In the genomic region with DNA sequence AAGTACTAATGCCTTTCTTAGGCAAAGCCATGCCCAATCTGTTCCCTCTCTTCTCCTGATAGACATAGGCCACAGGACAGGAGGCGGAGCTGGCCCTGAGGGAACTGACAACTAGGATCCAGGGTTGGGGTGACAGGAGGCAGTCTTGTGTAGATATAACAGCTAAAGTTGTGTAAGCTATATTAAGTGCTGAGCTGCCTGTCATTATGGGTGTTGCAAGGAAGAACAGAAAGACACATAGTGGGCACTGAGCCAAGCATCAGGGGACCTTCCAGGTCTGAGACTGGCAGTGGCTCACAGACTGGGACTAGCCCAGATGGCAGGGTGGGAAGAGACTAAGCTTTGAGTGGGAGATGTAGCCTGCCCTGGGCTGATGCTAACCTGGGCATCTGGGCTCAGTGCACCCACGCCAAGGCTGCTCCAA, we compare ENCODE assay signal across 13 mouse cellular contexts. TPM values are rescaled to one million over a fixed set of nuclear protein-coding genes. Genes with fewer than 3 reads are reported as not detected.
A peak's percentile ranks its signal among the peaks of the same experiment; 100 is the strongest.
DNase-seq lines count a peak whose midpoint lies in the region; ATAC-seq and TF ChIP-seq lines count a peak whose summit lies in the region.
"Had no signal": no experiment of that assay in that cellular context is flagged by ENCODE, and none has a peak within 500 bp of the region (broad histone marks: within the 10 kb centered on the region; RNA-seq: fewer than 3 reads in every experiment).

No protein-coding gene starts in this region.

- H3K9me3 ChIP-seq in forebrain, postnatal 0 days (ENCODE audit: low read length), result no peaks in the 10 kb centered on the region
- H3K9me3 ChIP-seq in forebrain, embryonic 11.5 days (ENCODE audit: control insufficient read depth, low read length), result no peaks in the 10 kb centered on the region
- no peaks in the 10 kb centered on the region for H3K9me3 ChIP-seq in liver, postnatal 0 days (ENCODE audit: low read length)
- no peaks in the 10 kb centered on the region for H3K9me3 ChIP-seq in liver, embryonic 11.5 days (ENCODE audit: control insufficient read depth, low read length)
- no peaks in the 10 kb centered on the region for H3K9me3 ChIP-seq in embryonic facial prominence, embryonic 15.5 days (replicated peaks)
- H3K9me3 ChIP-seq in heart, embryonic 15.5 days (replicated peaks), result no peaks in the 10 kb centered on the region
- H3K9me3 ChIP-seq in neural tube, embryonic 15.5 days (replicated peaks), result no peaks in the 10 kb centered on the region
- H3K9me3 ChIP-seq: stomach, embryonic 15.5 days had no signal

- no peak overlapping the region for H3K4me2 ChIP-seq in forebrain, postnatal 0 days (ENCODE audit: low read depth)
- no peak overlapping the region for H3K4me2 ChIP-seq in forebrain, embryonic 11.5 days (ENCODE audit: low read depth, low read length, severe bottlenecking)
- H3K4me2 ChIP-seq in liver, postnatal 0 days (ENCODE audit: low read depth, low read length), result no peak overlapping the region
- H3K4me2 ChIP-seq in liver, embryonic 11.5 days, result no peak overlapping the region
- H3K4me2 ChIP-seq in embryonic facial prominence, embryonic 15.5 days (replicated peaks), result no peak overlapping the region
- no peak overlapping the region for H3K4me2 ChIP-seq in heart, embryonic 15.5 days
- H3K4me2 ChIP-seq in neural tube, embryonic 15.5 days, result no peak overlapping the region
- H3K4me2 ChIP-seq: stomach, embryonic 15.5 days had no signal

- DNase-seq in forebrain, postnatal 0 days, result no peak
- no peak for DNase-seq in forebrain, embryonic 11.5 days (ENCODE audit: low spot score)
- DNase-seq in liver, postnatal 0 days, result no peak
- DNase-seq in liver, embryonic 11.5 days (ENCODE audit: low spot score), result no peak
- DNase-seq in testis, postnatal 14 days (ENCODE audit: low spot score), result no peak
- DNase-seq: kidney, postnatal 25 days had no signal

- H3K36me3 ChIP-seq in forebrain, postnatal 0 days (ENCODE audit: insufficient read depth), result no peaks in the 10 kb centered on the region
- no peaks in the 10 kb centered on the region for H3K36me3 ChIP-seq in forebrain, embryonic 11.5 days (ENCODE audit: control insufficient read depth, insufficient read depth, low read length)
- peaks cover 11% of the 10 kb centered on the region for H3K36me3 ChIP-seq in liver, postnatal 0 days (replicated peaks; ENCODE audit: insufficient read depth, low read length)
- no peaks in the 10 kb centered on the region for H3K36me3 ChIP-seq in liver, embryonic 11.5 days (ENCODE audit: control insufficient read depth, insufficient read depth, low read length)
- no peaks in the 10 kb centered on the region for H3K36me3 ChIP-seq in embryonic facial prominence, embryonic 15.5 days
- no peaks in the 10 kb centered on the region for H3K36me3 ChIP-seq in heart, embryonic 15.5 days
- no peaks in the 10 kb centered on the region for H3K36me3 ChIP-seq in neural tube, embryonic 15.5 days

- no peak overlapping the region for H3K9ac ChIP-seq in forebrain, postnatal 0 days
- H3K9ac ChIP-seq in forebrain, embryonic 11.5 days (ENCODE audit: low read length), result no peak overlapping the region; the same call in 1 of the 2 replicates
- no peak overlapping the region for H3K9ac ChIP-seq in liver, postnatal 0 days (replicated peaks)
- H3K9ac ChIP-seq in liver, embryonic 11.5 days (ENCODE audit: low read depth, low read length), result no peak overlapping the region
- H3K9ac ChIP-seq in embryonic facial prominence, embryonic 15.5 days, result no peak overlapping the region
- no peak overlapping the region for H3K9ac ChIP-seq in heart, embryonic 15.5 days
- no peak overlapping the region for H3K9ac ChIP-seq in neural tube, embryonic 15.5 days (replicated peaks)
- H3K9ac ChIP-seq: stomach, embryonic 15.5 days had no signal

- no peak for TF ChIP-seq CTCF in forebrain, postnatal 0 days (IDR thresholded peaks at IDR 0.05; ENCODE audit: low read depth)
- no peak for TF ChIP-seq CTCF in liver, postnatal 0 days (IDR thresholded peaks at IDR 0.05; ENCODE audit: low read depth)

- 66% methylated on average over 2 of the region's 2 CpGs for WGBS in forebrain, postnatal 0 days
- WGBS in forebrain, embryonic 11.5 days, result 83% methylated on average over 2 of the region's 2 CpGs
- WGBS in liver, postnatal 0 days (ENCODE audit: insufficient replicate concordance), result 72% methylated on average over 2 of the region's 2 CpGs
- WGBS in liver, embryonic 11.5 days, result 79% methylated on average over 2 of the region's 2 CpGs
- WGBS in embryonic facial prominence, embryonic 15.5 days, result 62% methylated on average over 2 of the region's 2 CpGs
- WGBS in heart, embryonic 15.5 days, result 56% methylated on average over 2 of the region's 2 CpGs
- WGBS in neural tube, embryonic 15.5 days, result 81% methylated on average over 2 of the region's 2 CpGs

- peak; percentile 40; the same call in 1 of the 2 replicates for ATAC-seq in forebrain, postnatal 0 days
- no peak for ATAC-seq in forebrain, embryonic 11.5 days (replicated peaks; ENCODE audit: low FRiP score)
- ATAC-seq in liver, postnatal 0 days, result peak; percentile 20; the same call in 1 of the 2 replicates
- ATAC-seq in liver, embryonic 11.5 days (replicated peaks; ENCODE audit: low FRiP score), result no peak
- ATAC-seq in embryonic facial prominence, embryonic 15.5 days (ENCODE audit: insufficient number of reproducible peaks, low FRiP score, low TSS enrichment, low read depth), result peak; percentile 49
- ATAC-seq in heart, embryonic 15.5 days (replicated peaks; ENCODE audit: insufficient number of reproducible peaks, insufficient read depth, low FRiP score, low read depth), result peak; percentile 80
- ATAC-seq in neural tube, embryonic 15.5 days (ENCODE audit: low FRiP score), result no peak
- ATAC-seq: CD4-positive, CD25-positive, alpha-beta regulatory T cell, adult 4 months; Patski had no signal

- no peaks in the 10 kb centered on the region for H3K27me3 ChIP-seq in forebrain, postnatal 0 days (ENCODE audit: insufficient read depth, low read length)
- H3K27me3 ChIP-seq in forebrain, embryonic 11.5 days (ENCODE audit: control insufficient read depth, insufficient read depth, low read length), result no peaks in the 10 kb centered on the region
- H3K27me3 ChIP-seq in liver, postnatal 0 days (ENCODE audit: insufficient read depth, low read length), result no peaks in the 10 kb centered on the region
- no peaks in the 10 kb centered on the region for H3K27me3 ChIP-seq in liver, embryonic 11.5 days (replicated peaks; ENCODE audit: control insufficient read depth, insufficient read depth, low read length)
- no peaks in the 10 kb centered on the region for H3K27me3 ChIP-seq in embryonic facial prominence, embryonic 15.5 days
- H3K27me3 ChIP-seq in heart, embryonic 15.5 days, result no peaks in the 10 kb centered on the region
- no peaks in the 10 kb centered on the region for H3K27me3 ChIP-seq in neural tube, embryonic 15.5 days (replicated peaks)
- H3K27me3 ChIP-seq: Patski; stomach, embryonic 15.5 days had no signal

- TF ChIP-seq EP300 in liver, postnatal 0 days (IDR thresholded peaks at IDR 0.05; ENCODE audit: low read depth), result no peak

- no peak overlapping the region for H3K27ac ChIP-seq in forebrain, postnatal 0 days (ENCODE audit: low read depth, low read length)
- no peak overlapping the region for H3K27ac ChIP-seq in forebrain, embryonic 11.5 days (ENCODE audit: low read depth, low read length)
- H3K27ac ChIP-seq in liver, postnatal 0 days (ENCODE audit: low read depth), result no peak overlapping the region
- H3K27ac ChIP-seq in liver, embryonic 11.5 days (ENCODE audit: low read depth, low read length), result no peak overlapping the region
- no peak overlapping the region for H3K27ac ChIP-seq in embryonic facial prominence, embryonic 15.5 days (replicated peaks)
- peak overlapping the region; percentile 82 for H3K27ac ChIP-seq in heart, embryonic 15.5 days
- no peak overlapping the region for H3K27ac ChIP-seq in neural tube, embryonic 15.5 days (replicated peaks)
- H3K27ac ChIP-seq: macrophage; stomach, embryonic 15.5 days had no signal

- no peak overlapping the region for H3K4me3 ChIP-seq in forebrain, postnatal 0 days (ENCODE audit: low read depth, low read length)
- no peak overlapping the region for H3K4me3 ChIP-seq in forebrain, embryonic 11.5 days (ENCODE audit: low read depth, low read length)
- H3K4me3 ChIP-seq in liver, postnatal 0 days (ENCODE audit: low read depth, low read length), result no peak overlapping the region
- no peak overlapping the region for H3K4me3 ChIP-seq in liver, embryonic 11.5 days (ENCODE audit: low read depth, low read length)
- no peak overlapping the region for H3K4me3 ChIP-seq in embryonic facial prominence, embryonic 15.5 days (replicated peaks)
- H3K4me3 ChIP-seq in heart, embryonic 15.5 days, result no peak overlapping the region
- no peak overlapping the region for H3K4me3 ChIP-seq in neural tube, embryonic 15.5 days (replicated peaks)
- H3K4me3 ChIP-seq: stomach, embryonic 15.5 days had no signal

- H3K4me1 ChIP-seq in forebrain, postnatal 0 days (ENCODE audit: insufficient read depth), result no peaks in the 10 kb centered on the region
- no peaks in the 10 kb centered on the region for H3K4me1 ChIP-seq in forebrain, embryonic 11.5 days (replicated peaks; ENCODE audit: control insufficient read depth, insufficient read depth, low read length)
- no peaks in the 10 kb centered on the region for H3K4me1 ChIP-seq in liver, postnatal 0 days (ENCODE audit: insufficient read depth)
- H3K4me1 ChIP-seq in liver, embryonic 11.5 days (replicated peaks; ENCODE audit: control insufficient read depth, insufficient read depth, low read length), result no peaks in the 10 kb centered on the region
- H3K4me1 ChIP-seq in embryonic facial prominence, embryonic 15.5 days, result no peaks in the 10 kb centered on the region
- H3K4me1 ChIP-seq in heart, embryonic 15.5 days (replicated peaks), result peaks cover 35% of the 10 kb centered on the region
- H3K4me1 ChIP-seq in neural tube, embryonic 15.5 days, result no peaks in the 10 kb centered on the region
- H3K4me1 ChIP-seq: stomach, embryonic 15.5 days had no signal

RNA-seq across cellular contexts. Expression of a gene that starts 30.0 kb away (rescaled TPM):
- total RNA-seq in forebrain, postnatal 0 days (2014; rRNA removed), result 7.2 and 7.5 TPM in 2 replicates
- polyA plus RNA-seq in forebrain, postnatal 0 days (2015; fragmentation: Nextera tagmentation; extraction: Ambion mirVana), result 5.7 and 6.2 TPM in 2 replicates
- 3.2 and 6.0 TPM in 2 replicates for polyA plus RNA-seq in forebrain, embryonic 11.5 days (2014; fragmentation: Nextera tagmentation; extraction: Ambion mirVana)
- polyA plus RNA-seq in liver, postnatal 0 days (2015; fragmentation: Nextera tagmentation; extraction: Ambion mirVana), result 145 and 152 TPM in 2 replicates
- 38.0 and 40.6 TPM in 2 replicates for polyA plus RNA-seq in liver, embryonic 11.5 days (2014; fragmentation: Nextera tagmentation; extraction: Ambion mirVana)
- polyA plus RNA-seq in embryonic facial prominence, embryonic 15.5 days (2015; fragmentation: Nextera tagmentation; extraction: Ambion mirVana), result 6.3 and 8.5 TPM in 2 replicates
- 18.7 and 21.4 TPM in 2 replicates for polyA plus RNA-seq in heart, embryonic 15.5 days (2015; fragmentation: Nextera tagmentation; extraction: Ambion mirVana)
- polyA plus RNA-seq in neural tube, embryonic 15.5 days (2015; fragmentation: Nextera tagmentation; extraction: Ambion mirVana), result 5.9 and 8.0 TPM in 2 replicates

RNA-seq across cellular contexts. Expression of a gene that starts 53.1 kb away (rescaled TPM):
- total RNA-seq in forebrain, postnatal 0 days (2014; rRNA removed), result 0.05 and 0.15 TPM in 2 replicates
- polyA plus RNA-seq in forebrain, postnatal 0 days (2015; fragmentation: Nextera tagmentation; extraction: Ambion mirVana), result 0.09 and 0.15 TPM in 2 replicates
- polyA plus RNA-seq in forebrain, embryonic 11.5 days (2014; fragmentation: Nextera tagmentation; extraction: Ambion mirVana), result not detected in 2 replicates
- polyA plus RNA-seq in liver, postnatal 0 days (2015; fragmentation: Nextera tagmentation; extraction: Ambion mirVana), result not detected in 2 replicates
- polyA plus RNA-seq in liver, embryonic 11.5 days (2014; fragmentation: Nextera tagmentation; extraction: Ambion mirVana), result 0.49 and 0.96 TPM in 2 replicates
- 0.55 and 1.1 TPM in 2 replicates for polyA plus RNA-seq in embryonic facial prominence, embryonic 15.5 days (2015; fragmentation: Nextera tagmentation; extraction: Ambion mirVana)
- polyA plus RNA-seq in heart, embryonic 15.5 days (2015; fragmentation: Nextera tagmentation; extraction: Ambion mirVana), result 0.60 and 6.5 TPM in 2 replicates
- polyA plus RNA-seq in neural tube, embryonic 15.5 days (2015; fragmentation: Nextera tagmentation; extraction: Ambion mirVana), result 0.29 and 0.37 TPM in 2 replicates
- polyA plus RNA-seq: CD4-positive, CD25-positive, alpha-beta regulatory T cell, adult 4 months; macrophage; Patski had no signal

Comparison
In these comparisons a context has a peak if more than half of its experiments do, and no peak if none do; other contexts are left out.
1. ATAC-seq: peak in forebrain, postnatal 0 days (single experiment), liver, postnatal 0 days (single experiment), embryonic facial prominence, embryonic 15.5 days (single experiment) and heart, embryonic 15.5 days (single experiment); none in forebrain, embryonic 11.5 days (single experiment), liver, embryonic 11.5 days (single experiment) and neural tube, embryonic 15.5 days (single experiment).